Mouse (Mus musculus) spleen, postnatal 14 days (tissue): ENCODE data around the gene Oas2.
A peak's percentile ranks its signal among the peaks of the same experiment; 100 is the strongest.

ENCODE experiments used
- DNase-seq, 2 experiments: peaks; one replicate each; pipeline ENCODE4 v3.0.0; 2021 to 2022; ENCODE audit warnings: low spot score in 2 of 2

The Oas2 gene

DNA sequence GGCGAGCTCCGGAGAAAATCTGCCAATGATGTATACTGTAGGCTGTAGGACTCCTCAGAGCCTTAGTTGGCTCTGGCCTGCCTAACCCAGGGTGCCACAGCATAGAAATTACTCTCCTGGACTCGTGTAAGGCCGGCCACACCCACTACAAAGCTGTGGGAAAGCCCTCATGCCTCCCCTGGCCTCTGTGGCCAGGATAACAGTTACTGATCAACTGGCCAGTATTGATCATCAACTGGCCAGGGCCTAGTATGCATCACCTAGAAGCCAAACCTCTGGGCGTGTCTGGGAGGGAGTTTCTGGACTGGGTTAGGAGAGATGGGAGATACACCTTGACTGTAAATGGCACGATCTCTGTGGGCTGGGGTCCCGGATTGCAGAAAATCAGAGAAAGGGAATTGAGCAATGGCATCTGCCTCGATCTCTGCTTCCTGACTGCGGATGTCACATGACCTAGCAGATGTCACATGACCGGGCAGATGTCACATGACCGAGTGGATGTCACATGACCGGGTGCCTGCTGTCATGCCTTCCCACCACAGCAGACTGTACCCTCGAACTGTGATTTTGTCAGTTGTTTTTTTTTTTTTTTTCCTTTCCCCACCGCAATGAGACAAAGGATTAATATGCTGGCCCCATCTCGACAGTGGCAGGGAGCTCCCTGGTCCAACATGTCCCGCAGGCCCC is 53.5 kb downstream of the Oas2 start:
- DNase-seq, result no peak

DNA sequence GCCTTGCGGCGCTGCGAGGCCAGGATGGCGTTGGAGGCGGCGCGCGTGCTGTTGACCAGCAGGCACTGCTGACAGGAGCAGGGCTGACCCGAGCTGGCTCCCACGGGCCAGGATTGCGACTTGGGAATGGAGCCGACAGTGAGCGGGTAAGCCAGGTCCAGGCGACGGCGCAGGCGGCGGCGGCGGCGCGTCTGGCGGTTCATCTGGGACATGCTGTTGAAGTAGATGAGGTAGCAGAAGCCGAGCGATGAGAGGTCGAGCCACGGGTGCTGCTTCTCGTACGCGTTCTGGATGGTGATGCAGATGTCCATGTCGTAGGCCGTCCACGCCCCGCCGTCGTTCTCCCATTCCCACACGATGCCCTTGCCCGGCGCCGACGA is 55.0 kb downstream of the Oas2 start:
- no peak for DNase-seq

DNA sequence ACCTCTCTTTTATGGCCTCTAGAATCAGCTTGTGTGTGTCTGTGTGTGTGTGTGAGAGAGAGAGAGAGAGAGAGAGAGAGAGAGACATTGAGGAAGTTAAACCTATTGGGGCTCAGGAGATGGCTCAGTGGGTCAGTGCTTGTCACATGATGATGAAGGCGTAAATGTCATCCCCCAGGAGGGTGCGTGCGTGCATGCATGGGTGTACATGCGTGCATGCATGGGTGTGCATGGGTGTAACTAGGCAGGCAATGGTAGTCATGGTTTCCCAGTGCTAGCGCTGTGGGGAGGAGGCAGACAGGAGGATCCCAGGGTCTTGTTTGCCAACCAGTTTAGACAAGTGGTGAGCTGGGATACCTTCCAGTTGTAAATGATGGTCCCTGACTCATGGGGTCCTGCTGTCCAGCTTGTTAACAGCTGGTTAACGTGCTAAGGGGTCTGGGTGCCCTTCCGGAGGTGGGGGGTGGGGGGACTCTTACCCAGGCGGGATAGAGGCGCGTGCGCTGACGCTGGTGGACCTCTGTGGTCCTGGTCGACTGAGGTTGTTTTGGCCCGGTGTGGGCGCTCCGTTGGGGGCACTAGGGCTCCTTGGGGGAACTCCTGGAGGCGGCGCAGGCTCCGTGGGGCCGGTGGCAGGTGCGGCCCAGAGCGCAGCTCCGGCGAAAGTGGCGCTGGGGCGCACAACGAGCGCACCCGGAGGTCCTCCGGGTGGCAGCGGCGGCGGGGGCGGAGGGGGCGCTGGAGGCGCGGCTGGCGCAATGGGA is 55.5 kb downstream of the Oas2 start:
- no peak for DNase-seq

- DNase-seq, result no peak
Observed at GRCm38 (mm10) chr5:120692034-120692433, 57.6 kb downstream of the Oas2 start.

GRCm38 (mm10) chr5:120690417-120690816 is 59.2 kb downstream of the Oas2 start:
- DNase-seq, result no peak

DNA sequence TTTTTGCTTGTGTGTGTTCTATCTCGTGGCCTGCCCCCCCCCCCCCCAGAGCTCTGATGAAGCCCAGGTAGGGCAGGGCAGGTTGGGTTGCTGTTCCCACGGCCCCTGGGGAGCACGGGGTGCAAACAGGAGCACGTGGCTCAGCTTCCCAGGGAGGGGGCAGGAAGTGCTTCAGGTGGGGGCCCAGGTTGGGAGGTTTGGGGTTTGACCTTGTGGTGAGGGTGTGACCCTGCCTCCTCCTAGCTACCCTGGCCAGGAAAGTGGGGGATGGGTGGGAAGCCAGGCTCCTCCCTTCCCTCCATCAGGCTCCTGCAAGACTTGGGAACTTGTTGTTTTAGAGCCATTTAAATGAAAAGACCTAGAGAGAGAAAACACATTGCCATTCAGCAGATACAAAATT is 61.2 kb downstream of the Oas2 start:
- peak in 1 of 2 experiments; percentile 41 for DNase-seq

DNA sequence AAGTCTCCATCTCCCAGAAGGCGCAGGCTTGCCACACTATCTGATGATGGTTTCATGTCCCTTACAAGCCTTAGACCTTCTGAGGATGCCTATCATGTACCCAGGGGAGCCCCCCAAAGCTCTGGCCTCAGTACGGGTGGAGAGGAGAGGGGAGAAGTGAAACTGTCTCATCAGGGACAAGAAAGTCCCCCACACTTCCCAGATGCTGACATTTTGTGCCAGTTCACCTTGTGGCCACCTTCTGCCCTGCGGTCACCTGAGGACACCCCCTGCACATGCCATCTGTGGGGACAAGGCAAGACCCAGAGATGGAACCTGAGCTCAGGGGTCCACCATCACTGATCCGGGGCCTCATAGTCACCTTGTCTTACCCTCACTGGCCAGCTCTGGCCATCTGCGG is 61.8 kb downstream of the Oas2 start:
- no peak for DNase-seq

GRCm38 (mm10) chr5:120687484-120687851 is 62.2 kb downstream of the Oas2 start:
- DNase-seq, result no peak

- no peak for DNase-seq
Observed at GRCm38 (mm10) chr5:120686749-120687483, 62.7 kb downstream of the Oas2 start.

DNA sequence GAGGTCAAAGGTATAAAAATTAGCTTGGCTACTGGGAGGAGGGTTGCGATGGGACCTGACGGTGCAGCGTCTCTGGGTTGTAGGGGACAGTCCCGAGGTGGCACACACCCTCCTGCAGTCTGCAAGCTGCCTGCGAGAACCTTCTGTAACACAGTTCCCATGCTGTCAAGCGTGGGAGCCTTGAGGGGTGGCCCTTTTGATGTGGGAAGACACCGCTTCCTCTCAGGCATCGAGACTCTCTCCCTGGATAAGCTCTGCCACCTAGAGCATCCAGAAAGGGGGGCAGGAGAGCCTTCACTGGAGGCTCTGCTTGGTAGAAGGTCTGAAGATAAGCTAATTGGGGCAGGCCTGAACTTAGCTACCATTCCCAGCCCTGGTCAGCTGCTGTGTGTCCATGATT is 64.0 kb downstream of the Oas2 start:
- peak; percentile 22 to 27 for DNase-seq

DNA sequence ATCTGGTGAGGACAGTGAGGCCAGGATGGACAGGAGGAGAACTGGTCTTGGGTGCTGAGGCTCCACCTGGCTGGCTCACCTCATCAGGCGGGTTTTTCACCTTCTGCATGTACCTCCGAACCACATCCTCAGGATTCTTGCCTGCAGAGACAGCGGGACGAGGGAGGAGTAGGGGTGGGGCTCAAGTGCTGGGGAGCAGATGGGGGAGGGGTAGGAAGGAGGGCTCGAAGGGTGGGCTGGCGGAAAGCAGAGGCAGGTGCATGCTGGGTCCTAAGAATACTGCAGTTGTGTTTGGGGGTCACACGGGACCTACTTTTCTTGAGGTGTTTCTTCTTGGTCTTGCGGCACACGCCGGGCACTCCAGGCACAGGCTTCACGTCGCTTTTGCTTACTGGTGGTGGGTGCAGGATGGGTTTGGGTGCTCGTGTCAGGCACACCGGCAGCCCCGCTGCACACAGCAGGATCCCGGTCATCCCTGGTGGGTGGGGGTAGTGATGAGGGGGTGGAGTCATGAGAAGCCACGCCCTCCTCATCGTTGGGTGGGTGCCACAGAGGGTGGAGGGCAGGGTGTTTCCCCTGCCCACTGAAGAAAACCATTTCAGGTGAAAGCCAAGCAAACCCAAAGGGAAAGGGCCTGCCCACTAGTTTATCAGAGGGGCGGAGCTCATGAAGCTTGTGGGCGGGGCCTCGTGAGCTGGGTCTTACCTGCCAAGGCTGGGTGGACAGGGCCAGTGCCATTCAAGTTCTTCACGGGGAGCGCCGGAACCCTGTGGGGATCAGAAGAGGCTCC is 66.5 kb downstream of the Oas2 start:
- DNase-seq, result no peak

DNA sequence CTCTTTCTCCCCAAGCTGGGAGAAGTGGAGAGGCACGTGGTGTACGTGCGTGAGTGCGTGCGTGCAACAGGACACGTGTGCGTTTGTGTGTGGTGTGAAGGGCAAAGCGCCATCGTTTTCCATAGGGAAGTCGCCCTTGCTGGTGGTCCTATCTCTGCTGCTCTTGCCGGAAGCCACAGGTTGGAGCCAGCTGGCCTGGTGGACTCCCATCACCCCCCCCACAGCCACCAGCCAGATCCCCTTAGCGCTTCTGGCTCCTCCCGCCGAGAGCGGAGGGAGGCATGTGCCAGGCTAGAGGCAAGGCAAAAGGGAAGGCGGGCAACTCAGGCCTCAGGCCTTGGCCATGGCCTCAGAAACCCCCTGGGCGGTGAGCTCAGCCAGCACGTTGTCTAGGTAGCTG is 68.7 kb downstream of the Oas2 start:
- no peak for DNase-seq
